Mouse (Mus musculus) cortical plate, adult 2 months (tissue): ENCODE results near the gene 2900026A02Rik. TPM values are rescaled to one million over a fixed set of nuclear protein-coding genes. Genes with fewer than 3 reads are reported as not detected.

Experiments
- H3K27ac ChIP-seq: fragments of 200-500 bp; 2 replicates; pipeline ENCODE4 v1.5.1; 2012; ENCODE audit warnings: low read length, control low read depth, inconsistent platforms; ENCODE audit not compliant: insufficient read depth
- H3K4me1 ChIP-seq: fragments of 200-500 bp; 2 replicates; pipeline ENCODE4 v1.6.1; 2011; ENCODE audit warnings: low read length; ENCODE audit not compliant: control insufficient read depth, insufficient read depth
- H3K4me3 ChIP-seq: fragments of 200-500 bp; 2 replicates; pipeline ENCODE4 v1.5.1; 2011; ENCODE audit warnings: mild to moderate bottlenecking, low read length, control low read depth; ENCODE audit not compliant: insufficient read depth
- CTCF ChIP-seq: fragments of 200-500 bp; IDR thresholded peaks from 2 replicates; pipeline ENCODE4 v1.5.1; 2011; ENCODE audit warnings: mild to moderate bottlenecking, control low read depth, low read length; ENCODE audit not compliant: insufficient read depth; ENCODE audit errors: extremely low read depth
- POLR2A ChIP-seq: fragments of 200-500 bp; IDR thresholded peaks from 2 replicates; pipeline ENCODE4 v1.6.1; 2011; ENCODE audit warnings: mild to moderate bottlenecking, low read length, control low read depth; ENCODE audit not compliant: insufficient read depth; ENCODE audit errors: extremely low read depth
- polyA plus RNA-seq: library from polyadenylated mRNA; depleted of rRNA; stranded (reverse); fragments of >200 nt; gene quantifications from 2 replicates; pipeline ENCODE4 v1.2.3, GENCODE M21; 2012

The 2900026A02Rik gene
- polyA plus RNA-seq, 1 experiment: 25.4 TPM

DNA sequence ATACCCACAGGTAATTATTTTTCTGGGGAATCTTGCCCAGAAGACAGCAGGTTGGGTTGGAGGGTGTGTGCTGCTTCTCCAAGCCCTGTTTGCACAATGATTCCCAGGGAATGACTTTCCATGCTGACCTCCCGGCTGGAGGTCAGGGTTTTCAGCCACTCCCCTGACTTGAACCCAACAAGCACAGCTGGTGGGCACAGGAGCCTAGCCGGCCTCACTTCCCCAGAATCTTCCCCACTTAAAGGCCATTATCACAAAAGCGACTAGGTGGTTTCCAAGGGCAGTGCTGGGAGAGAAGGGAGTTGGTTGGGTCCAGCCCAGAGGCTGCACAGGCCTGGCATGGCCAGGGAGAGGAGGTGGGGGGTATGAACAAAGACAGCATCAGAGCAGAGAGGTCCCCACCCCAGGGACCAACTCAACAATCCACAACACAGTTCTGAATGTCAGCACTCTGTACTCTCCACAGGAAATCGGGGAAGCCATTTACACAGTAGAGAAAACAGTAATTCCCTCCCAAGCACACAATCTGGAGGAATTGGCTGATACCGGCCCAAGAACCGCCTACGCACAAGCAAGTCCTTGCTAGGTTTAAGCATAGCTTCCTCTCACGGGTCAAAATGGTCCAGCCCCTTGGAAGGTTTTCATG, 21.8 kb downstream of the 2900026A02Rik start:
- Histone ChIP-seq H3K4me3 (no peak overlapping the region), H3K27ac (peak overlapping the region; percentile 40), H3K4me1 (peaks cover 10% of the 10 kb centered on the region)
- no peak for TF ChIP-seq CTCF
- TF ChIP-seq POLR2A: no peak

DNA sequence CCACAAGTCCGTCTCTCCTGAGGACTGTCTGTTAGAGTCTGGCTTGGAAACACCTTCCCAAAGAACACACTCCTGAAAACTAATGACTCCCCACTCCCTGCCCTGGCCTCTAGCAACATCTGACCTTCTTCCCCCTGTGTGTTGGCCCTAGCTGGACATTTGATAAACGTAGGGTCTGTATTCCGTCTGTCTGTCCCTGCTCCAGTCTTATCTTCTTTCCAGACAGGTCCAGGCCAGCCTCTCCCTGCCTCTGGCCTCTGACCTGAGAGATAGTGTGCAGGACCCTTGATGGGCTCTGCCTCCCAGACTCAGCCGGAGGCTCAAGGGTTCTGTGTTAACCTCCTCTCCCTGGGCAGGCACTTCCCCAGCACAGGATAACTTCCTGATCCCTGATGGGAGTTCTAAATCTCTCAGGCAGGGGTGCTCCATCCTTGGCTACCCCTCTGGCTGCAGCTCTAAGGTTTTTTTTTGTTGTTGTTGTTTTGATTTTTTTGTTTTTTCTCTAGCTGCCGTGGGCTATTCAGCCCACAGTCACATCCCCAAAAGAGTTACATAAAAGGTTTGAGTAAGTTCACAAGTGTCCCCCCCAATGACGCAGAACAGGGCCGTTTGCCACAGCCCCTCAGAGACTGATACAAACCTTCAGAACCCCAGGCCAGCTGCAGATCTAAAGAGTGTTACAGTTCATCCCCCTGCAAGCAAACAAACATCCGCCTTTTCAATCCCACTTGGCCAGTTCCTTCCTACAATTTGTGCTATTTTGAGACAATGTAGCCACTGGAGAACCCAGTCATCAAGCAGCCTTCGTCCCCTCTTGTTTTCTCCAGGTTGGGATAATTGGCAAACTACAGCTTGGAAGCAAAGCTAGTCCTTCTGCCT, 23.9 kb downstream of the 2900026A02Rik start:
- no peak overlapping the region for H3K4me3 ChIP-seq
- H3K27ac ChIP-seq: peak overlapping the region; percentile 56; the same call in 1 of the 2 replicates
- TF ChIP-seq POLR2A (no peak), CTCF (no peak)
- peaks cover 10% of the 10 kb centered on the region for H3K4me1 ChIP-seq

DNA sequence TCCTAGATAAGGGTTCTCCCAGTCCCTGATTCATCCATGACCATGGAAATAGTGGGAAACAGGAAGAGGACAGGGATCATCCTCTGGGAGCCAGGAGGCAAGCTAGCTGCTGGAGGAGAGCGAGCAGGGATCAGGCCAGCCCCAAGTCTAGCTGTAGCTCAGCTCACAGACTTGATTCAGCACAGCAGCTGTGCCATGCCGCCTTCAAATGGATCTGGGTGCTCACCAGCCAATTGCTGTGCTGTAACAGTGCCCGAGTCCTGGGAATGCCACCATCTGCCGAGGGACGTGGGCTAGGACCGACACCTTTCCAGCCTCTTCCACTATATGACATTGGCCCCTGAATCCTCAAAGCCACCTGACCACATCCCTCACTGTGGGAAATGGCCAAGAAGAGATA, 25.1 kb downstream of the 2900026A02Rik start:
- no peak for TF ChIP-seq CTCF
- no peak for TF ChIP-seq POLR2A
- H3K4me3 ChIP-seq: no peak overlapping the region
- H3K4me1 ChIP-seq: peaks cover 10% of the 10 kb centered on the region
- H3K27ac ChIP-seq: peak overlapping the region; percentile 7

DNA sequence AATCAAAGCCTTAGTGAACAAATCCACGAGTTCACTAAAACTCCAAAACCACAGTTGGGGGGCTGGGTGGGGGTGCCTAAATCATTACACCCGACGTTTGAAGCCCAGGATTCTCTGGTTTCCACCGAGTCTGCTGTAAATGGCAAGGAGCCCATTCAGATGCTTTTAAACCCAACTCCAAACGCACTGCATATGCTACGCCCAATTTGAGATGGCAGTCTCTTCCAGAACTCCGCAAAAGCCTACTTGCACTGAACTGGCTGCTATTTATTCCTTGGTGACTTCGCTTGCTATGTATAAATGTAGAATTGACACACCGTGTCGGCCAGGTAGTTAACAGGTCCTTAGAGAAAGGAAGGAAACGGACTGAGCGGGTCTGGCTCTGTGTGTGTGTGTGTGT, 25.6 kb downstream of the 2900026A02Rik start:
- peak overlapping the region; percentile 7 for H3K27ac ChIP-seq
- peaks cover 10% of the 10 kb centered on the region for H3K4me1 ChIP-seq
- no peak for TF ChIP-seq POLR2A
- TF ChIP-seq CTCF: no peak
- H3K4me3 ChIP-seq: no peak overlapping the region

DNA sequence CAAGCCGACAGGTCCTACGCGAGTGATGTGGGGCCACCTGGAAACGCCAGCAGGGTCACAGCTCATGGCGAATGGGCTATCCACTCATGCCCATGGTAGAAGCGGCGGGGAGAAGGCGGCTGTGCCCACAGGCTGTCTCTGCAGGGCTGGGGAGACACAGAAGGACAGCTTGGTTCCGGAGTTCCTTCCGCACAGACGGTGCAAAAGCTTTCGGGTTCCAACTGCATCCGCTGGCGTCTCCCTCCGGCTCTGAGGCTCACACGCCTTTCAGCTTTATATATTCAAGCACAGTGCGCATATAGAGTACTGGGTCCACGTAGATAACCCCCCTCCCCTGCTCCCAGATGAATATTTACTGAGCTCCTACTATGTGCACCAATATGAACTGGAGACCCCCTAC, 27.3 kb downstream of the 2900026A02Rik start:
- Histone ChIP-seq H3K4me3 (peak overlapping the region; percentile 44), H3K27ac (peak overlapping the region; percentile 30; the same call in 1 of the 2 replicates), H3K4me1 (peaks cover 10% of the 10 kb centered on the region; the same call in 1 of the 2 replicates)
- TF ChIP-seq POLR2A (peak; percentile 72; the same call in 1 of the 2 replicates), CTCF (no peak)

DNA sequence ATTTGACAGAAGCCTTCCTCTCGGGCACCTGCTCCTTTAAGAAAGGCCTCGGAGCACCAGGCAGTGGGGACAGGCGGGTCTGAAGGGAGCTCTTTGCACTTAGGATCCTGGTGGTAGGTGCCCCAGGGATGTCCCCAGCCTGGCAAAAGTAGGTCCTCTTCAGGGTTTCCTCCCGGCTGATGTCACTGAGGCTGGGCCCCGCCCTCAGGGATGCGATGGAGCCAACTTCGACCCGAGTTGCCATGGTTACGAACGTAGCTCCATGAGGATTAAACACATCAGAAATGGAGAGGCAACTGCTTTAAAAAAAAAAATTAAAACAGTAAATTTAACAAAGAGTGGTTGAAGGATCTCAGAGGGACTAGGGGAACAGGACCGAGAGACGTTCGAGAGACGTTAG, 29.1 kb downstream of the 2900026A02Rik start:
- peaks cover 7% of the 10 kb centered on the region; the same call in 1 of the 2 replicates for H3K4me1 ChIP-seq
- peak overlapping the region; percentile 44; the same call in 1 of the 2 replicates for H3K4me3 ChIP-seq
- TF ChIP-seq POLR2A: no peak
- no peak for TF ChIP-seq CTCF
- H3K27ac ChIP-seq: no peak overlapping the region

DNA sequence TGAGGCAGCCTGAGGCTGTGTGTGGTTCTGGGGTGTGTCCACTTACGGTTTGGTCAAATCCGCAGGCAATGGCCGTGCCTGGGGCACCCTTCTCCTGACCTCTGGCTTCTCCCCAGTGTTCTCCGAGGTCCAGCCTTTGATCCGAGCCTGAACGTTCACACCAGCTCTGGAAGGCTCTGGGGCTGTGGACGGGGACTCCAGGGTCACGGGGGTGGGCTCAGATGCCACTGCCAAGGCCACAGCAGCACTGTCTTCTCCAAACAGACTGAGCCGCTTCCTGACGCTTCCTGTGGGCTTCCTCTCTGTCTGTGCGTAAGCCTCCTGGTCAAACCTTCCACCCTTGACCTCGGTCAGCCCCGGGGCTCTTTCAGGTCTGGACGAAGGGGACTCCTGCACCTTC, 30.5 kb downstream of the 2900026A02Rik start:
- Histone ChIP-seq H3K27ac (no peak overlapping the region), H3K4me1 (peaks cover 3% of the 10 kb centered on the region; the same call in 1 of the 2 replicates)

DNA sequence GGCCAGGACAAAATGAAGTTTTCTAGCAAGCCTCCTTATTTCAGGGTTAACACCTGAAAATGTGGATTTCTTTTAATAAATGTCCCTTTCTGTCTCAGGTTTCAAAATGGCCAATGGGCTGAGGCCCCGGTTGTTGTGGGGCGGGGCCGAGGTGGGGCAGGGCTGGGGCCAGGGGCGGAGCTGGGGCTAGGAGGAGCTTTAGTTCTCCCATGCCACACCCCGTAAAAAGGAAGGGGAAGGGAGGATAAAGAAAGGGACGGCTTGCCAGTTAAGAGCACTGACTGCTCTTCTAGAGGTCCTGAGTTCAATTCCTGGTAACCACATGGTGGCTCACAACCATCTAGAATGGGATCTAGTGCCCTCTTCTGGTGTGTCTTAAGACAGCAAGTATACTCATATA, 39.6 kb downstream of the 2900026A02Rik start:
- no peak for TF ChIP-seq POLR2A
- TF ChIP-seq CTCF: no peak
- no peak overlapping the region for H3K27ac ChIP-seq
- no peak overlapping the region for H3K4me3 ChIP-seq
- H3K4me1 ChIP-seq: no peaks in the 10 kb centered on the region; the same call in 1 of the 2 replicates

More for the DNA sequence above, 30.5 kb downstream of the 2900026A02Rik start:
- H3K4me3 ChIP-seq: no peak overlapping the region
- TF ChIP-seq CTCF: no peak
- TF ChIP-seq POLR2A: no peak

DNA sequence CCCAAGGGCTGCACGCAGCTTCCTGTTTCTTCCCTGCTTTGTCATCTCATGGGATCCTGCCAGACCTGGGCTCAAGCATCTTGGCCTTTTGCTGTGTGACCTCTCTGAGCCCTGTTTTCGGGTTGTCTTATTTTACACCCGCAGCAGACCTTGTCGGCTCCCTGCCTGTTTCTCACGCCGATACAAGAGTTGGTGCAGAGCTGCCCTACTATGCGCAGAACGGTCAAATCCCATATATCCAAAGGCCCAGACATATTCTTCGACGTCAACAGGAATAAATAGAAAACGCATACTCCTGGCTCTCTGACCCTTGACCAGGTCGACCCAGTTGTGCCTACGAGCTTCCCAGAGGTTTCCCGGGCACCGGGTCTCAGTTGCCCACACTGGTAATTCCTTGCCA, 40.3 kb downstream of the 2900026A02Rik start:
- Histone ChIP-seq H3K27ac (no peak overlapping the region), H3K4me1 (no peaks in the 10 kb centered on the region; the same call in 1 of the 2 replicates), H3K4me3 (no peak overlapping the region)
- TF ChIP-seq CTCF (no peak), POLR2A (no peak)
